Mouse (Mus musculus) ES-E14 (cell line): ENCODE measurements around the gene Blm.

Source experiments
- CHD2 ChIP-seq: IDR thresholded peaks from 2 replicates; pipeline ENCODE4 v1.6.1; 2014; ENCODE audit warnings: mild to moderate bottlenecking, low read depth, low read length, inconsistent platforms
- MAFK ChIP-seq: IDR thresholded peaks from 2 replicates; pipeline ENCODE4 v1.6.1; 2014; ENCODE audit warnings: mild to moderate bottlenecking, low read depth, low read length, inconsistent platforms; ENCODE audit not compliant: insufficient read depth
- ZC3H11A ChIP-seq: IDR thresholded peaks from 2 replicates; pipeline ENCODE4 v1.6.1; 2012; ENCODE audit warnings: low read depth, mild to moderate bottlenecking, inconsistent platforms, low read length, borderline replicate concordance
- ZNF384 ChIP-seq: IDR thresholded peaks from 2 replicates; pipeline ENCODE4 v1.6.1; 2012; ENCODE audit warnings: low read depth, low read length, inconsistent platforms

DNA sequence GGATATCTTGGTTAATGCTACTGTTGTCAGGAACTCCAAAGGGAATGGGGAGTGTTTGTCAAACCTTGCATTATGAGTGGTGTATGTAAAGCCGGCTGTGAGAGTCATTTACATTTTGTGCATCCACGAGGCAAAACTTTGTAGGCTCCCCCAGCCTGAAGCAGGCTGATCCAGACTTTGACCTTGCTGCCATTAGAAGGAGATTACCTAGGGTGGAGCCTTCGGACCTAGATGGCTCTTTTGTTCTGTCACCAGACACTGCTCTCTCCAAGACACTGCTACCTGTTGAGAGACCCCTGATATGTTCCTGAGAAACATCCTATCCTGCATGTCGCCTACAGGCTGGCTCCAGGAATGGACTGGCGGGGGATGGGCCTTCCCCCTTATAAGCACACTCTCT, 4.7 kb upstream of the Blm start:
- TF ChIP-seq CHD2 (no peak), MAFK (no peak), ZNF384 (no peak), ZC3H11A (no peak)
